Mouse (Mus musculus): ENCODE measurements around the gene Cadps. TPM values are rescaled to one million over a fixed set of nuclear protein-coding genes. Genes with fewer than 3 reads are reported as not detected.

Cadps gene
- polyA plus RNA-seq, 1 experiment from 2014 or later: 0.56 TPM

DNA sequence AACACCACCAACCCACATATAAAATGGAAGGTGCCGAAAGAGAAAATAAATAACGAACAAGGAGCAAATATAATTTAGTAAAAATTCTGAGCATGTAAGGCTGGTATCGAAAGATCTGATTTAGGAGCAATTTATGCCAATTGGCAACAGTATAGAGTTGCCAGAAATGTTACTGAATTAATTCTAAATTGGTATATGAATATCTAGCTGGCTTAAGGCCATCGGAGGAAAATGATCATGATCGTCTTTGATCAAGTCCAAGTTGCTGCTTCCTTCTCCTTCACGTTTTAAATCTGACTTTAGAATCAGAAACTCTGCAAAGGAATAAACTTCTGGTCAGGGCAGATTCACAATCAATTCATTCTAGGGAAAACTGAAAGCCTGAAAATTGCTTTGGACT is 374.0 kb downstream of the Cadps start:
- no peak for ATAC-seq (replicated peaks; ENCODE audit: extremely low read depth, insufficient read depth, low FRiP score)
- H3K27me3 ChIP-seq (ENCODE audit: control insufficient read depth, insufficient read depth, low read length): no peaks in the 10 kb centered on the region
- H3K4me3 ChIP-seq (ENCODE audit: low read length): no peak overlapping the region
- H3K36me3 ChIP-seq (ENCODE audit: control insufficient read depth, insufficient read depth): no peaks in the 10 kb centered on the region
- no peaks in the 10 kb centered on the region for H3K9me3 ChIP-seq (replicated peaks; ENCODE audit: control insufficient read depth, low read length)
- WGBS: 89% methylated on average over 6 of the region's 6 CpGs
- no peak overlapping the region for H3K27ac ChIP-seq (ENCODE audit: low read length)
- no peak overlapping the region for H3K9ac ChIP-seq (ENCODE audit: low read length)
- no peaks in the 10 kb centered on the region for H3K4me1 ChIP-seq (ENCODE audit: control insufficient read depth, insufficient read depth, low read length)
- H3K4me2 ChIP-seq (ENCODE audit: low read depth, low read length): no peak overlapping the region

DNA sequence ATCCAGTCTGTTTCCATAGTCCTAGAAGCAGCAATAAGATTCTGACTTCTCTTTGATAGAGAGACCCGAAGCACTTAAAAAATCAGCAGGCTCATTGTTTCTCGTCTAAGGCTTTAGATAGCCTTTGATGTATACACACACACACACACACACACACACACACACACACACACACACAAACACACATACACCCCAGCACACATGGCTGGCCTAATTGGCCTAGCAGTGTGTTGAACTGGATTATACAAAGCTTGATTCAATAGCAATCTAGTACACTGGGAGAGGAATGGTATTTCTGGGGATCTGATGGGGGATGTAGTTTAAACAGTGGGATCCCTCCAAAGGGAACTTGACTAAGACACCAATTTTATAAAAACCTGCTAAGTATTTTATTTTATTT is 381.9 kb downstream of the Cadps start:
- H3K27ac ChIP-seq (ENCODE audit: low read length): no peak overlapping the region
- no peaks in the 10 kb centered on the region for H3K36me3 ChIP-seq (ENCODE audit: control insufficient read depth, insufficient read depth)
- no peaks in the 10 kb centered on the region for H3K4me1 ChIP-seq (ENCODE audit: control insufficient read depth, insufficient read depth, low read length)
- no peaks in the 10 kb centered on the region for H3K9me3 ChIP-seq (replicated peaks; ENCODE audit: control insufficient read depth, low read length)
- no peak for ATAC-seq (replicated peaks; ENCODE audit: extremely low read depth, insufficient read depth, low FRiP score)
- H3K9ac ChIP-seq (ENCODE audit: low read length): no peak overlapping the region
- H3K4me3 ChIP-seq (ENCODE audit: low read length): no peak overlapping the region
- WGBS: 53% methylated on average over 2 of the region's 2 CpGs
- no peaks in the 10 kb centered on the region for H3K27me3 ChIP-seq (ENCODE audit: control insufficient read depth, insufficient read depth, low read length)
- no peak overlapping the region for H3K4me2 ChIP-seq (ENCODE audit: low read depth, low read length)

DNA sequence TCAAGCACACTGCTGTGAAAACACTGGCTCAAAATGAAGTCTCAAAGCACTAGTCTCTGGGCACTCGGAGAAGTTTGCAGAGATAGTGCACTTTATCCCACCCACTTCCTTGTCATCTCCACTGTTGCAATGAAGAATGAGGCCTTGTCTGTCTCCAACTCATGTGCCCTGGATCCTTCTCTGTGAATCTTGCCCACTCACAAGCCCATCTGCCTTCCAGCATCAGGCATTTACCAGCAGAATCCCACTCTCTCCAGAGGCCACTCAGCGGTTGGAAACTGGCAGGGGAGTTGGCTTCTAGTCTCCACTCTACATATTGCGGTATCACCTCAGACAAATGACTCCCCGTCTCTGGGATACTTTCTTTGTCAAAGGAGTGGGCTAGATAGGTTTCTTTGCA is 384.9 kb downstream of the Cadps start:
- no peaks in the 10 kb centered on the region for H3K27me3 ChIP-seq (ENCODE audit: control insufficient read depth, insufficient read depth, low read length)
- H3K9me3 ChIP-seq (replicated peaks; ENCODE audit: control insufficient read depth, low read length): no peaks in the 10 kb centered on the region
- no peak for ATAC-seq (replicated peaks; ENCODE audit: extremely low read depth, insufficient read depth, low FRiP score)
- H3K4me2 ChIP-seq (ENCODE audit: low read depth, low read length): no peak overlapping the region
- no peak overlapping the region for H3K9ac ChIP-seq (ENCODE audit: low read length)
- no peaks in the 10 kb centered on the region for H3K4me1 ChIP-seq (ENCODE audit: control insufficient read depth, insufficient read depth, low read length)
- H3K36me3 ChIP-seq (ENCODE audit: control insufficient read depth, insufficient read depth): no peaks in the 10 kb centered on the region
- H3K4me3 ChIP-seq (ENCODE audit: low read length): no peak overlapping the region
- 80% methylated on average over 4 of the region's 4 CpGs for WGBS
- no peak overlapping the region for H3K27ac ChIP-seq (ENCODE audit: low read length)

DNA sequence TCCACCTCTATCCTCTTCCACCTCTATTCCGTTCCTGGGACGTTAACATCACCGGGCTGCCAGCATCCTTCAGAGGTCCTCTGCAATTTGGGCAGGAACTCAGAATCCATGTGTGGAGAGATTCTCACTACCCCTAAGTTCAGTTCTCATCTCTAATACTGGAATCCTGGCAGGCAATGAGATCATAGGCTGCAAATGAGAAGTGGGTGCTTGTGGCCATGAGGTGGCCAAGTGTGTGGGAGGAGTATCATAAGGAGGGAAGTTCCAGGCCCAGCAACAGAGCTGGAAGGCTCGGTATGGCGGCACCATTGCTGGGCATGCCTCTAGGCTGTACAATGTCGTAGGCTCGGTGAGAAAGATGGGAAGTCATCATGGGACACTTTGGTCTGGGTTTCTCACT is 385.5 kb downstream of the Cadps start:
- 65% methylated on average over 7 of the region's 7 CpGs for WGBS
- ATAC-seq (replicated peaks; ENCODE audit: extremely low read depth, insufficient read depth, low FRiP score): no peak
- Histone ChIP-seq H3K4me2 (ENCODE audit: low read depth, low read length) (no peak overlapping the region), H3K4me1 (ENCODE audit: control insufficient read depth, insufficient read depth, low read length) (no peaks in the 10 kb centered on the region), H3K9ac (ENCODE audit: low read length) (no peak overlapping the region), H3K27me3 (ENCODE audit: control insufficient read depth, insufficient read depth, low read length) (no peaks in the 10 kb centered on the region), H3K27ac (ENCODE audit: low read length) (no peak overlapping the region), H3K4me3 (ENCODE audit: low read length) (no peak overlapping the region), H3K9me3 (replicated peaks; ENCODE audit: control insufficient read depth, low read length) (no peaks in the 10 kb centered on the region), H3K36me3 (ENCODE audit: control insufficient read depth, insufficient read depth) (no peaks in the 10 kb centered on the region)

DNA sequence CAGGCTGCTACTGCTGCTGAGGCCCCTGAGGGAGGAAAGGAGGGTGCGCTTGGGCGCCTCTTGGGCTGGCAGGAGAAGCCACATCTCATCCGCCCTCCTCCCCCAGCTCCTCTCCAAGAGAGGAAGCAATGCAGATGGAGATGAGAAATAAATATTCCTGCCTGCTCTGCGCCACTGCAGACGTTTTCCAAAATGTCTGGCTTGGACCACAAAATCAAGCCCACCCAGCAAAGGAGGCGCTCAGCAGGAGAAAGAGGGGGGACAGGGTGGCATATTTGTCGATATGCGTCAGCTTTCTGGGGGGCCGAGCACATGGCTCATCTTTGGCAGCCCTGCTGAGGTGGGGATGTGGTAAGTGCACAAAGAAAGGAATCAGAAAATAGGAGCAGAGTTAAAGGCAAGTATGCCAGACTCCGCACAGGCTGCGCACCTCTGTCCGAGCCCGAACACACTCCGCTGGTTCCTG is 385.9 kb downstream of the Cadps start:
- H3K27ac ChIP-seq (ENCODE audit: low read length): no peak overlapping the region
- ATAC-seq (replicated peaks; ENCODE audit: extremely low read depth, insufficient read depth, low FRiP score): no peak
- no peaks in the 10 kb centered on the region for H3K4me1 ChIP-seq (ENCODE audit: control insufficient read depth, insufficient read depth, low read length)
- WGBS: 79% methylated on average over 14 of the region's 14 CpGs
- H3K36me3 ChIP-seq (ENCODE audit: control insufficient read depth, insufficient read depth): no peaks in the 10 kb centered on the region
- H3K9me3 ChIP-seq (replicated peaks; ENCODE audit: control insufficient read depth, low read length): no peaks in the 10 kb centered on the region
- no peak overlapping the region for H3K4me3 ChIP-seq (ENCODE audit: low read length)
- H3K4me2 ChIP-seq (ENCODE audit: low read depth, low read length): no peak overlapping the region
- no peaks in the 10 kb centered on the region for H3K27me3 ChIP-seq (ENCODE audit: control insufficient read depth, insufficient read depth, low read length)
- no peak overlapping the region for H3K9ac ChIP-seq (ENCODE audit: low read length)

DNA sequence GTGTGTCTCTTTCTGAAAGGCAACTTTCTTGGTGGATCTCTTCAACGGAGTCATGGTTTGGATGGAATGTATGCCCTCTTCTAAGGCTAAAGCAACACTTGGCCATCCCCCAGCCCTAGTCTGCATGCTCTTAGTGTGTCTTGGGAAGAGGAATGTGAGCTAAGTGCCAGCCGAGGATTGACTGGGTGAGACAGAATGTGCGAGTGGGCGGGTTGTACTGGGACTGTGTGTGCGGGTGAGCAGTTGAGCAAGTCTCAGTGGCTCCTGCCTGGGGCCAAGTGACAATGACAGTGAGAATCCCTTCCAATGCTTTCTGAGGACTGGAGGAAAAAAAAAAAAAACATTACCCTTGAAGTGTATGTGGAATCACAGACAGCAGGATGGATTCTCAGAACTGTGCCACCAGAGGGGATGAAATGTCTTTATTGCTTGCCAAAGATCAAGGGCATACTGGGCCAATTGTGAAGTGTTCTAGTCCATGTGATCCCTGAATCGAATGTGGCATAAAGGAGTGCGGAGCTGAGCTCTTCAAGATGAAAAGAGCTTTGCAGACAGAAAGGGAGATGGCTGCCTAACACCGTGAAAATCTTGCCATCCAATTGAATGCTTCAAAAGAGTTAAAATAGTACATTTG is 394.7 kb downstream of the Cadps start:
- Histone ChIP-seq H3K27me3 (ENCODE audit: control insufficient read depth, insufficient read depth, low read length) (no peaks in the 10 kb centered on the region), H3K36me3 (ENCODE audit: control insufficient read depth, insufficient read depth) (no peaks in the 10 kb centered on the region), H3K4me2 (ENCODE audit: low read depth, low read length) (no peak overlapping the region), H3K4me1 (ENCODE audit: control insufficient read depth, insufficient read depth, low read length) (no peaks in the 10 kb centered on the region), H3K4me3 (ENCODE audit: low read length) (no peak overlapping the region), H3K9ac (ENCODE audit: low read length) (no peak overlapping the region), H3K9me3 (replicated peaks; ENCODE audit: control insufficient read depth, low read length) (no peaks in the 10 kb centered on the region), H3K27ac (ENCODE audit: low read length) (no peak overlapping the region)
- ATAC-seq (replicated peaks; ENCODE audit: extremely low read depth, insufficient read depth, low FRiP score): no peak
- 63% methylated on average over 8 of the region's 8 CpGs for WGBS

DNA sequence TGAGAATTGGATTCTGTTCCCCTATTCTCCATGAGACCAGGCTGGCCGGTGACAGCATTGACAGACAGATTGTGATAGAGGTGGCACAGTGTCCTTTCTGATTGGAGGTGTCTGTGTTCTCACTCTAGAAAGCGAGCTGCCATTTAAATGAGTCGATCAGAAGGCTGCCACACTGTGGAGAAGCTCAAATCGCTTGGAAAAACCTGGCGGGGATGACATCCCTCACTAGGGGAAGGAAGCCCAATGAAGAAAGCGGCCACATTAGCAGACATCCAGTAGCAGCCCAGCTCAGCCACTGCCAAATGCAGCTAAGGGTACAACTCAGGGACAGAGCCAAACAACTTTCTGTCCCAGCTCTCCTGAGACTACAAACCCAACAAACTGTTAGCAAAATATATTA is 397.6 kb downstream of the Cadps start:
- H3K9me3 ChIP-seq (replicated peaks; ENCODE audit: control insufficient read depth, low read length): no peaks in the 10 kb centered on the region
- H3K27ac ChIP-seq (ENCODE audit: low read length): no peak overlapping the region
- H3K4me3 ChIP-seq (ENCODE audit: low read length): no peak overlapping the region
- 53% methylated on average over 6 of the region's 6 CpGs for WGBS
- H3K36me3 ChIP-seq (ENCODE audit: control insufficient read depth, insufficient read depth): no peaks in the 10 kb centered on the region
- H3K27me3 ChIP-seq (ENCODE audit: control insufficient read depth, insufficient read depth, low read length): no peaks in the 10 kb centered on the region
- H3K4me2 ChIP-seq (ENCODE audit: low read depth, low read length): no peak overlapping the region
- no peak for ATAC-seq (replicated peaks; ENCODE audit: extremely low read depth, insufficient read depth, low FRiP score)
- H3K9ac ChIP-seq (ENCODE audit: low read length): no peak overlapping the region
- H3K4me1 ChIP-seq (ENCODE audit: control insufficient read depth, insufficient read depth, low read length): no peaks in the 10 kb centered on the region

DNA sequence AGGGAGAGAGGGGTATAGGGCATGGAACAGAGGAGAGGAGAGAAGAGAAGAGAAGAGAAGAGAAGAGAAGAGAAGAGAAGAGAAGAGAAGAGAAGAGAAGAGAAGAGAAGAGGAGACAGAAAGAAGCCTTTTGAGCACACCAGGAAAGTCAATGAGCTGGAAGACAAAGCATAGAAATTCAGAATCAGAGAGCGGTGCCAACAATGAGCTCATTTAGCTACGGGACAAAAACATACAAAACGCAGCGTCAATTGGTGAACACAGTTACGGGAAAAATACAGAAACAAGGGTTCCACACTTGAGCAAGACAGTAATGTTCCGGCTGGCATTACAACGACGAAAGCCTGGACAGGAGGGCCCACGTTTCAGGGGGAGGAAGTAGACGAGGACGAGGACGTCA is 412.6 kb downstream of the Cadps start:
- H3K4me3 ChIP-seq (ENCODE audit: low read length): no peak overlapping the region
- no peak overlapping the region for H3K9ac ChIP-seq (ENCODE audit: low read length)
- no peak overlapping the region for H3K27ac ChIP-seq (ENCODE audit: low read length)
- ATAC-seq (replicated peaks; ENCODE audit: extremely low read depth, insufficient read depth, low FRiP score): no peak
- no peaks in the 10 kb centered on the region for H3K9me3 ChIP-seq (replicated peaks; ENCODE audit: control insufficient read depth, low read length)
- H3K4me1 ChIP-seq (ENCODE audit: control insufficient read depth, insufficient read depth, low read length): no peaks in the 10 kb centered on the region
- H3K36me3 ChIP-seq (ENCODE audit: control insufficient read depth, insufficient read depth): no peaks in the 10 kb centered on the region
- 85% methylated on average over 12 of the region's 12 CpGs for WGBS
- H3K27me3 ChIP-seq (ENCODE audit: control insufficient read depth, insufficient read depth, low read length): 0 out of 2 replicates have a peak, but pooled peaks cover 2% of the 10 kb centered on the region
- H3K4me2 ChIP-seq (ENCODE audit: low read depth, low read length): no peak overlapping the region

DNA sequence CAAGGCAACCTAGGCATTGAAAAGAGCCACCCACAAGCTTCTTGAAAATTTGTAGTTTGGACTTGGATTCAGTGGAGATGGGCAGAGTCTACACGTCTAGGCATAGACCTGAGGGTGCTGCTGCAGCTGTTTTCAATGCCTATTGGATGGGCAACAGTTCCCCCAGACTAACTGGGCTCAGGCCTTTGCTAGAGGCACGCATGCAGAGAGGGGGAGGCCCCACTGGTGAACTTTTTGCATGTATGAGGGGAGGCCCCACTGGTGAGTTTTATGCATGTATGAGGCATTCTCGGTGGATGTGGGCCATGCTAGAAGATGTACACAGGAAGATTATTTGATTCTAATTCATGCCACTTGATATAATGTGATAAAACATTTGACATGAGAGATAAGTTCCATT is 413.1 kb downstream of the Cadps start:
- H3K4me1 ChIP-seq (ENCODE audit: control insufficient read depth, insufficient read depth, low read length): no peaks in the 10 kb centered on the region
- WGBS: 74% methylated on average over 3 of the region's 3 CpGs
- H3K9ac ChIP-seq (ENCODE audit: low read length): no peak overlapping the region
- H3K4me3 ChIP-seq (ENCODE audit: low read length): no peak overlapping the region
- H3K36me3 ChIP-seq (ENCODE audit: control insufficient read depth, insufficient read depth): no peaks in the 10 kb centered on the region
- H3K4me2 ChIP-seq (ENCODE audit: low read depth, low read length): no peak overlapping the region
- no peaks in the 10 kb centered on the region for H3K9me3 ChIP-seq (replicated peaks; ENCODE audit: control insufficient read depth, low read length)
- no peak for ATAC-seq (replicated peaks; ENCODE audit: extremely low read depth, insufficient read depth, low FRiP score)
- 0 out of 2 replicates have a peak, but pooled peaks cover 2% of the 10 kb centered on the region for H3K27me3 ChIP-seq (ENCODE audit: control insufficient read depth, insufficient read depth, low read length)
- no peak overlapping the region for H3K27ac ChIP-seq (ENCODE audit: low read length)

All from heart, embryonic 16.5 days (tissue).